Mouse (Mus musculus): ENCODE data around the gene Slain2.

The Slain2 gene

DNA sequence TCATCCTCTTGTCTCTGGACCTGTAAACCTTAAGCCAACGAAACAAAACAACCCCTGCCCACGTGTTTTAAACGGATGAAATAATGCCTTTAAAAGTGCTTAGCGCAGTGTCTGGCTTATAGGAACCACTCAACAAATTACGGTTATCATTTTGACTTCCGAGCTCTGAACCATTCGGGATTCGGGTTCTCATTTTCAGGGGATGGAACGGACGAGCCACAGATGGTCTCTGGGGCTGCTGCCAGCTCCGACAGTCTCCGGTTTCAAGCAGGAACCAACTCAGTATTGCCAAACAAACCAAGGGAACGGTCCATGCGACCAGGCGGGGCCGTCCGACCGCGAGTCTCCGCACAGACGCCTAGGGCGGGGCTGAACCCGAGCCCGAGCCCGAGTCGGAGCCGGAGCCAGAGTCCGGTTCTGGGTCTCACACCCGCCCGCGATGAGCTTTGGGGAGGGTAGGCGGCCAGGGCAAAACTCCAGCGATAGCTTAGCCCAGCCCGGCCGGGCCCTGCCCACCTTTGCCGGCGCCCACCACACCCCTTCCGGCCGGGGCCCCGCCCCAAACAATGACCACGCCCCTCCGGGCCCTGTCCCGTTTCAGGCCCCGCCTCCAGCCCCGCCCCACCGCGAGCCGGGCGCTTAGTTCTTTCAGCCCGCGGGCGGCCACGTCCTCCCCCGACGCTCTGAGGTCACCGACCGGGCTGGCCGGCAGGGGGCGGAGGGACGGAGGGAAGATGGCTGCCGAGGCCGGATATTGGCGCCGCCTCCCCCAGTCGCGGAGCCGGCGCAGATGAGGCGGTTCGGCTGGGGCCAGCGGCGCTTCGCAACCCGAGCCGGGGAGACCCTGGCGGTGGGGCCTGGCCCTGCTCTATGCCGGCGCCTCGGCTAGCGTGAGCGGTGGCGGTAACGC, at the start of gene Slain2:
Slain2 (plus strand) TSS at position 657 of the 910 bp plus-strand sequence.
- DNase-seq (ENCODE audit: low spot score in 2 of 2), result peak; percentile 99 to 100

DNA sequence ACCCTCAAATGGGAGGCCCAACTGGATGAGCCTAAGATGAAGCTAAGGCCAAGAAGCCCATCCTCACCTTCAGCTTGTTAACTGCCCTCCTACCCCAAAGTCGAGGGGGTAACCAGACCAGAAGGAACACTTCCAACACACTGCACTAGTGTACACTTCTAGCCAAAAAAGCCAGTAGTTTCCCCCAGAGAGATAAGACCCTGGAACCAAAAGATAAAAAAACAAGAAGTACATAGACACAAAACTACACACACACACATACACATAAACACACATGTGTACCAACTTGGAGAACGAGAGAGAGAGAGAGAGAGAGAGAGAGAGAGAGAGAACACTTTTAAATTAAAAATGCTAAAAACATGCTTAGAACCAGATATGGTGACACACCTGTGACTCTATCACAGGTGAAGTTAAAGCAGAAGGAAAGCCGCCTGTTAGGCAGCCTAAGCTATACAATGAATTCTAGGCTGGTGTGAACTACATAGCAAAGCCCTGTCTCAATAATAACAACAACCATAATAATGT, 49.4 kb upstream of the Slain2 start:
- no peak for DNase-seq (ENCODE audit: low spot score in 2 of 2)

DNA sequence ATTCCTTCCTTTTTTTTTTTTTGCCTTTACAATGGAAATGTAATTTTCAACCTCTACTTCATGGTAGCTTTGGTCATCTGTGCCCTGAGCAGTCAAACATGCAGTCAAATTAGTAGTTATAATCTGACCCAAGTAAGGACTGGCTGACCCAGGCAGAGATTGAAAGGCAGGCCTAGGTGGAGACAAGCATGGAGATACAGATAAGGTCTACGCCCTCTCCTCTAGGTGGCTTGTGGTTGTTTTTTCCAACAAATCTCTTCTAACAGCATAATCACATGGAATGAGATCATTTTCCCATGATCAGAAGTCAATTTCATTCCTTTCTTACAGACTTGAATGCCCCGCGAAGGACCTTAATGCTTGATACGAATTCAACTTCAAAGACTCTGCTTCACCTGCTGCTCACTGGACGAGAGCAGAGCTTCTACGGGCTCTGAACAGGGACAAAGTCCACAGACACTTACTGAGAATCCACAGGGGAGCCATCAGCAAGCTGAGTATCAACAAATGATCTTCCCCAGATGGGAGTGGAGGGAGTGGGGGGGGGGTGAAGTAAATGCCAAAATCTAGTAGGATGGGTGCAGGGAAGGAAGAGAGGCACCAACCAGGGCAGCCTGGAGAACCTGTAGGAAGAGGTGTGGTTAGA, 47.7 kb upstream of the Slain2 start:
- no peak for DNase-seq (ENCODE audit: low spot score in 2 of 2)

DNA sequence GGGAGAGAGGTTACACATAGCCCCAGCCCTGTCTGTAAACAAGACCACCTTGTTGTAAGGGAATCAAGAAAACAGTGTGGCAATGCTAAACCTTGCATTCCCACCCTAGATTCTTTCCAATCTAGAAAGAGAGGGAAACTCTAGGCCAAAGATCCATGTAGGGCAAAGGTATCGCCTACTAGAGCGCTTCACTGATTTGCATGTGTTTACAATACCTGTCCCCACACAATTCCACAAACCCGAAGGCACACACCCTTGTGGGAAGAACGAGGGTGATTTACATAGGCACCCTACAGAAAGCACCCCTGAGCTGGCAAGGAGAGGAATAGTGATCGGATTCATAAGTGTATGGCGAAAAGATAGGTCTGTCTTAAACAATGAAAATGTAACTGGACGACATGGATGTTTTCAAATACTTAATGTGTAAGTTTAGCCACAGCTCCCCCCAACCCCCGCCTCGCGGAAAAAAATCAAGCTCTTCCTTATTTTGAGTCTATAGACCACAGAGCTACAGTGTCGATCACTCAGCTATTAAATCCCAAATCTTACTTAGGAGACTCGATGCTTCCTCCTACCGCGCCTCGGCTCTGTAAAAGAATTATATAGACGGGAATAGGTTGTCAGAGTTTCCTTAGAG, 47.0 kb upstream of the Slain2 start:
- peak in 1 of 2 experiments; percentile 36 for DNase-seq (ENCODE audit: low spot score in 2 of 2)

DNA sequence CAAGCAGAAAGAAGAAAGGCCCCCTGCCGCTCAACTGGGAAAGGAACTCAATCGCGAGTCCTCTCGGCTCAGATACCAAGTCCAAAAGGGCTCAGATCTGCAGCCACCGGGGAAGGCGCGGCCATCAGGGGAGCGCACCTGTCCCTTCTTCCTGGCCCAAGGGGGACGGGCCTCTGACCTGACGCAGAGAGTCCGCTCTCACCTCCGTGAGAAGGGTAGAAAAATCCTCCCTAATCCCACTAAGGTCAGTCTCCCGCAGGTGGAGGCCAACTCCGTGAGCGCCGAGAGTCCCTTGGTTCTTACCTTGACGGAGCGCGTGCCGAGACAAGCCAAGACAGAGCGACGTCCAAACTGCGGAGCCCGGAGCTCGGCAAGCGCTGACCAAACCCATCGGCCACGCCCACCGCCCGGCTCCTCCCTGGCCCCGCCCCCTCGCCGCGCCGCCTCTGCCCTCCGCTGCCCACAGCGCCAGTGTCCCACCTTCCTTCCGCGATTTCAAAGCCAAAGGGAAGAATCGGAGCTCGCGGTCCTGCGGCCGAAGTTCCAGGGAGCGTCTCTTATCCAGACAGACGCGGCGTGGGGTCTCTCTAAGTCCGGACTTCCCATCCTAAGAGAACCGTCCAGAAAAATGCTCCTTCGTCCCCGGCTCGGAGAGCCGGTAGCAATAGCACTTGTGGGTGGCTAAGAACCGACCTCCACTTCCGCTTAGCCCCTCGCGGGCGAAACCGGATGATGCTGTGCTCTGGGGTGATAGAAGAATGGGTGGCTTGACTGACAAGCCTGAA, 45.8 kb upstream of the Slain2 start, which contains the start of gene Tec:
Tec (minus strand) TSS at position 393 of the 785 bp plus-strand sequence.
- peak; percentile 88 to 93 for DNase-seq (ENCODE audit: low spot score in 2 of 2)

DNA sequence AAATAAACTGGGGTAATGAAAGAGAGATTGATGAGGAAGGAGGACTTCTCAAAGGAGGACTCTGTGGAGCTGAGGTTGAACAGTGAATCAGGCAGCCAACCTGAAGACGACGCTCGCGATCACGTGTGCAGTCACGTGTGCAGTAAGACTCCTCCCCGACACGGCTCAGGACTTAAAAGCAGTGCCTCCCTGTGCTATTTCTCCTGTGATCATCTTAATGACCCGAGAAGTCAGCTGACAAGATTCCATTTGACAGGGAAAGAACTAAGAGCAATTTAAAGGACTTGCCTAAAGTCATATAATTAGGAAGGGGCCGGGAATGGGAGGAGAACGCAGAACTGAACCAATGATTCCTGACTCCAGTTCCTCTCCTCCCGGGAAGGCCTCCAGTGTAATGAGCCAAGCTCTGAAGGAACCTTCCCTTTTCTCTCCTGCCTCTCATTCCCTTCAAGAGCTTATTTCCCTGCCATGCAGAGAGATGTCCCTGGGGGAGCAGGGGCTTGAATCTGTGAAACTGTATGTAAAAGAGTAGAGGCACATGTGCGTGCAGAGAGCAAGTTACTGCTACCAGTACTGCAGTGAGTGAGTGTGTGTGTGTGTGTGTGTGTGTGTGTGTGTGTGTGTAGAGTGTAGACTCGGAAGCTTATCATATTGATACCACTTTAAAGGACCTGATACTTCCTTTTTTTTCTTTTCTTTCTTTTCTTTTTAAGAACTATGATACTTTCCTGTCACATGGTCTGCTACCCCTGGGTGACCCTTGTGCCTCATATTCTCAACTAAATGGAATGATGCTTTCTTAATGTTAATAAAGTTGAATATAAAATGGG, 44.1 kb upstream of the Slain2 start:
- peak in 1 of 2 experiments; percentile 46 for DNase-seq (ENCODE audit: low spot score in 2 of 2)

DNA sequence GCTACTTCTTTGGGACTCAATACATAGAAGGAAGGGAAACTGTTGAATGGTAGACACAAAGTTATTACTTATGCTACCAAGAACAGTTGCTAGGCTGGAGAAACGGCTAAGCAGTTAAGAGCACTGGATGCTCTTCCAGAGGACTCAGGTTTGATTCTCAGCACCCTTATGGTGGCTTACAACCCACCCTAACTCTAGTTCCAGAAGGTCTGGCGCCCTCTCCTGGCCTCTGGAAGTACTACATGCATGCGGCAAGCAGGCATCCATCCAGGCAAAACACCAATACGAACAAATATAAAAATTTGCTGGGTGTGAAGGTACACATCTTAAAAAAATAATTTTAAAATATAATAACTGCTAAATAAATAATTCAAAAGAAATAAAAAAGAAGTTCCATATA, 43.0 kb upstream of the Slain2 start:
- peak in 1 of 2 experiments; percentile 34 for DNase-seq (ENCODE audit: low spot score in 2 of 2)

DNA sequence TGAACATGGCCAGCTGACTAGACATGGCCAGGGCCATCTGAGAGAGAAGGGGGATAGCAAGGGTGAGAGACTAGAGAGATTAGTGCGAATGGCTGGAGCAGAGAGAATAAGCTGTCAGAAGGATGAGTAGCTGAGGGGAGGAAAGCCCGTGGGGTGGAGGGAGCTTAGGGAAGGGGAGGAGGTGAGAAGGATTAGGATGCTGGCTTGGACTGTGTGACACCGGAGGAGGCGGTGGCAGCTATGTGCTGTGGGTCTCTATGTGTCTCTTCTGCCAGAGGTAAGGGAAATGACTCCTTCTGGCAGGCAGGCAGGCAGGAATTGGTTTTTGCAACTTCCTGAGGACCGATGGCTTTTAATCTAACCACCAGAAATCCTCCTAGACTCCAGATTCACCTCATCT, 34.4 kb upstream of the Slain2 start:
- no peak for DNase-seq (ENCODE audit: low spot score in 2 of 2)

DNA sequence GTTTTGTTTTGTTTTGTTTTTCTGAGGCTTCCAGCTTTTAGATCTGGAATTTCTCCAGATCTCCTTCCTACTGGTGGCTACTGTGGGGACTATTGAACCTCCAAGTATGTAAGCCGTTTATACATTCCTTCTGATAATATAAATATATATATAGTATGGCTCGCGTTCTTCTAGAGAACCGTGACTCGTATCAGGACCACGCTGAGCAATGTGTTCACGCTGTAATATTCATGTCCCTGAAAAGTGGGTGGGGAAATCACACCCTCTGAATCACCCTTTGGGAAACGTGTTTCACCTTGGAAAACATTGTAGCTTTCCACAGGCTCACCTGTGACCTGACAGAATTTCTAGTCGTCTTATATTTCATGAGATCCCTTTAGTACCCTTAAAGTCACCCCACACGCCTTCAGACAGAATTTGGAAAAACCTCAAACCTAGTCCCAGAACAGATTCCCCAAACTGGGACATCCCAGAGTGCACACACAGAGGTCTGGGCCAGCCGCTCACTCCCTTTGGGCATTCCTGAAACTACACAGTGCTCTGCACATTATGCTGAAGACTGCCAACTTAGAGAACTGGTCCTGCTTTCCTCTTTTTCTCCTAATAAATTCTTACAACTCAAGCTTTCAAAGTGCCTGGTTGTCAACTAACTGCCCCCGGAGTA, 32.2 kb upstream of the Slain2 start:
- DNase-seq (ENCODE audit: low spot score in 2 of 2), result no peak

DNA sequence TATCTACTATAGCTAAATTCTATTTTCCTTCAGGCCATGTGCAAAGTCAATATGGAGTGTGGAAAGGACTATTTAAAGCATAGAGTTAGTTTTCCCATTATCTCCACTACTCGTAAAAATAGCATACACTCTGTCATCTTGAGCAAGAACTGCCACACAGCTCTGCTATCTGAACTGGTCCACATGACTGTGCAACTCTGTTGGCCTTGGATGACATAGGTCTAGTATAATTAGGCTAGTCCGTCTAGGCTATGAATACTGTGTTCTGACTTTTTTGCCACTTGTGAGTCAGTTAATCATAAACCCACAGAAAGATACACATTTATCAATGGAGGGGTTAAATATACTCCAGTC, 31.7 kb upstream of the Slain2 start:
- DNase-seq (ENCODE audit: low spot score in 2 of 2), result no peak

DNA sequence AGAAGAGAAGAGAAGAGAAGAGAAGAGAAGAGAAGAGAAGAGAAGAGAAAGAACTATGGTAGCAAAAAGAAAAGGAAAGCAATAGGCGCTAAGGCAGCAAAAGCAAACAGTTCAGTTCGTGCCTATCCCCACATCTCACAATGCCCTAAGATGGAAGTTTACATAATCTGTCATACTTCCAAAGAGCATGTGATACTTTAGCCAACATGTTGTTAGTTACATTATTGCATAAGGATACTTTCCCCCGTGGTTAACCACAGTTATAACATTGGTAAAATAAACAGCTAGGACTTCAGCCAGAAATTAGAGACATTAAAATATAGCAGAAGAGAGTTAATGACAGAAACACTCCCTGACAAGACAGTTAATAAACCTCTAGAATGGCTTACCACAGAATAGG, 30.4 kb upstream of the Slain2 start:
- no peak for DNase-seq (ENCODE audit: low spot score in 2 of 2)

DNA sequence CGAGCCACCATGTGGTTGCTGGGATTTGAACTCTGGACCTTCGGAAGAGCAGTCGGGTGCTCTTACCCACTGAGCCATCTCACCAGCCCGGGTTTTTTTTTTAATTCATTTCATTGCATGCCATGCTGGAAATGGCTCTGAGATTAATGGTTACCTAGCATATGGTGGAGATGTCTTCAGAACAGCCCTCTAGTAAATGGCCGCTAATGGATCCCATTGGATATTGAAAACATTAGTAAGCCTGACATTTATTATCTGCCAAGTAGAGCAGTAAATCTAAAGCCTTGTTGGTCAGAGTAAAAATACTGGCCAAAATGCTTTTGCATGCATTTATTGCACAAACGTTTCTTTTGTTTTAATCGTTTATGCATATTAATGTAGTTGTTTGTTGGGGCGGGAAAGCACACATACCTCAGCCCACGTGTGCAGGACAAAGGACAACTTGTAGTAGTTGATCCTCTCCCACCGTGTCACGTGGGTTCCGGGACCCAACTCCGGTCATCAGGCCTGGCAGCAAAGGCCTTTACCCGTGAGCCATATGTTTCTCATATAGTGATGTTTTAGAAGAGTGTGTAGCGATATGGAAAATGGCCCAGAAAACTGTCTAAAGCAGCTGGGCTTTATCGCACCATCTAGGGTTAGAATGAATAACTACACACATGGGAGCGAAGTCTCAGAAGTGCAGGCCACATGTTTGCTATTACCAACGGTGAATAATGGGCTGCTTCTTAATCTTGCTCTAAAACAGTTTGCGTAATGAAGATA, 27.5 kb upstream of the Slain2 start:
- DNase-seq (ENCODE audit: low spot score in 2 of 2), result no peak

DNA sequence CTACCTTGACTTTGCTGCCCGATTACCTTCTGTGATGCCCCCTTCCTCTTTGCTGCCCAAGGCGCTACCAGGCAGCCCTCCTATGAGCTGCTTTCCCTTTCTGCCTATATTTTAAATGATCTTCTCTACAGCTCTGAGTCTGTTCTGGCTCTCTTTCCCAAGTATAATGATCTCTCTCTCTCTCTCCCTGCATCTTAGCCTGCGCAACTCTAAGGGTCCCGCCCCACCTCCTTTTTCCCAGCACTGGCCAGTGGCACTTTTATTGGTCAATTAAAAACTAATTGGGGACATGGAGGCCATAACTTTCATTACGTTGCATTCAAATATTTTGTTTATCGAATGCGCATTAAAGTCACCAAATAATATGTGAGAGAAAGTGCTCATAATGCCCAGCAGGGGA, 25.8 kb upstream of the Slain2 start:
- no peak for DNase-seq (ENCODE audit: low spot score in 2 of 2)

DNA sequence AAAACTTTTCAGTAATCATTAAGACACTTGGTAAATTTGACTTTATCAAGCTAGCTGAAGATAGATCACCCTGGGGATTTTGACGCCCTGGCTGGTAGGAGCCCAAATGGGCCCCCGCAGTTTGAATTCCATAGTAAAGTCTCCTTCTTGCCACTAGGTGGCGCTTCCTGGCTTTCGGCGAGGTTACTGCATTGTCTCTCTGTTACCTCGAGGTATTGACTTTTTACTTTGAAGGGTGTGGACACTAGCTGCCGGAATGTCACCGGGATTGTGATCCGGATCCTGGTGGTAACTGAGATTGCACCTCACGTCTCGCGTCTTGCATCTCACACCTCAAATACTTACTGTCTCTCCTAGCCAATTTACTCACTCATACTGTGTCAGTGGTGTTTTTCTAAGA, 22.6 kb upstream of the Slain2 start:
- peak in 1 of 2 experiments; percentile 62 for DNase-seq (ENCODE audit: low spot score in 2 of 2)

DNA sequence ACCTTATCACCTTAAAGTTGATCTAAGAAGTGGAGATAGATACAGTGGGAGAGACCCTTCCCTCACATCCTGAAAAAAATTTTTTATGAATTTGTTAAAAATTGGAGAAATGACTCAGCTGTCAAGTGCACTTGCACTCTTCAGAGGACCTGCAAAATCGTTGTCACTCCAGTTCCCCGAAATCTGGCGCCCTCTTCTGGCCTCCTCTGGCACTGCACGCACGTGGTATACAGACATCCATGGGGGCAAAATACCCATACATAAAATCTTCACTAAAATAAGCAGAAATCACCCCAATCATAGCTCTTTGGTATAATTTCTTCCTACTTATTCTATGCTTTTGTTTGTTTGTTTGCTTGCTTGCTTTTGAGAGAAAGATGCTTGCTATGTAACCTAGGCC, 20.1 kb upstream of the Slain2 start:
- peak in 1 of 2 experiments; percentile 67 for DNase-seq (ENCODE audit: low spot score in 2 of 2)

DNA sequence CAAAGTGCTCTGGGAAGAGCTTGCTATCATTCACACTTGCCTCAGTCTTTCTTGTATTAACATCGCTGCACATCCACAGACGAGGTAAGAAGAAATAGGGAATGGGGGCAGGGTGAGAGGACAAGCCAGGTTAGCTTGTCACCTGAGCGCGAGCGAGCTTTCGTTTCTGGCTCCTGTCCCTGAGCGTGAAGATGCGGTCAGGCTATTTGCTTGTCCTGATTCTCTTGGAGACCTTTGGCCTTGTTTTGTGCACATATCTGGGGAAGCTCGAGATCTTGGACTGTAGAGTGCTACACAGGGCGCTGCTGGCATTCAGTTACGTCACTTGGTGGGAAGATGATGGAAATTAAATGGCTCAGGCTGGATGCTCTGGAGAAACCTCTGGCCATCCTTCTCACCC, 18.8 kb upstream of the Slain2 start:
- no peak for DNase-seq (ENCODE audit: low spot score in 2 of 2)

DNA sequence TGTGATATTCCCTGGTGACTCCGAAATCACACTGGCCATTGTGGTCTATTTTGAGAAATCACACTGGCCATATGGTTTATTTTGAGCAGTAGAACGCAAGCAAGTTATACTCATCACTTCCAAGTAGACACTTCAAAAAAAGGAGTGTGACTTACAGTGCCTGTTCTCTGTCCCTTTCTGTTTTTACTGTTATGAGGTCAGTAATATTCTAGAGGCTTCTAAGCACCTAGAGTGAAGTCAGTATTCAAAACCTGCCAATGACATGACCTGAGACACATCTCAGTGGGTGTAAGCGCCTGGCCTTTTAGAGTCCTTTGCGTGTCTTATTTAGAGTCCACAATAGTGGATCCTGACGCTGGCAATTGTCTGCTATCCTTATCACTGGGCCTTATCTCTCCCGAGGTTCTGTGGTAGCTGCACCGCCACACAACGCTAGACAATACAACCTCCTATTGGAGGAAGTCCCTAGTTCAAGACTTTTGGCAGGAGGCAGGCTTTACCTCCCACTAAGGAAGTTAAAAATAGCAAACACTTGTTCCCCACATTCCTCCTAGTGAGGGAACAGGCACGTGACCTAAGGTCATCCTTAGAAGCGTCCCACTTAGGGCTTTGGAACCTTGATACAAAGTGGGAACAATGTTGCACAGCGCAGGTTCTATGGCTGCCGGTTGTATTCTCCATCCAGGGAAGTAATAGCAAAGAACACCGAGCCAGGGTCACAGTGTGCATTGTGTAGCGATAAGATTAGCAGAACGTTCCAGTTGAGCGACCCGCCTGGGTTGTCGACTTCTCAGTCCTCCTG, 17.4 kb upstream of the Slain2 start:
- DNase-seq (ENCODE audit: low spot score in 2 of 2), result no peak

DNA sequence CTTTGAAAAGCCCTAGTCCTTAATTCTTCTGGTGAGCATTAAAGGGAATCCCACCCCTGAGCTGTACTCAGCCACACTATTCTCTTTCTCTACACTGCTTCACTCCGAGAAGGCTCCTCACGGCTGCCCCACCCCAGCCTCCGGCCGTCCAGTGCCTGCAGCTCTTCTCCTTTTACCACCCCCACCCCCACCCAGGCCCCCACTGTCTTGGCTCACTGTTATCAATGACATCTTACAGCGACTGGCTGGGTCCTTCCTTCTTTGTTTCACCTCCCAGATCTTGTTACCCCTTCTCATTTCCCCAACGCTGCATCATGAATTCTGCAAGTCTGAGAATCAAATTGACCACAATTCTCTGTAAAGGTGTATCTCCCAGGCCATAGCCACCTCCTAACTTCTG, 16.1 kb upstream of the Slain2 start:
- no peak for DNase-seq (ENCODE audit: low spot score in 2 of 2)

DNA sequence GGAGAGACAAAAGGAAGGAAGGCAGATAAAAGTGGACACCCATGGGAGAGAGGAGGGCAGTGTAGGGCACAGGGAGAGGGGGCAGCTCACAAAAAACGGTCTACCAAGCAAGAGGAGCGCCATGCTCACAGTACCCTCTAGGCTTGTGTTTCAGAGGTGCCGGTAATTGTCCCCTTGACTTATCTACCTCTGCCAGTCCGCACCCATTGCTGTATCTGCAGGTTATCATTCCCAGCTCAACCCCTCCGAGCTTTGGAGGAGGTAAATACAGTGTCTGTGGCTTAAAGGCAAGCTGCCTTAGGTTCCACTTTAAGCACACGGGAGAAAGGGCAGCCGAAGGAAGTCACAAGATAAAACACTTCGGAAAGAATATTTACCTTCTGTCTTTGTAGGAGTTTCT, 14.8 kb upstream of the Slain2 start:
- no peak for DNase-seq (ENCODE audit: low spot score in 2 of 2)
